Mouse (Mus musculus): ENCODE data around the gene Sesn3. TPM values are rescaled to one million over a fixed set of nuclear protein-coding genes. Genes with fewer than 3 reads are reported as not detected.
"Not testable (repeated sequence)": the region's sequence is repeated elsewhere in the genome, so short reads cannot be mapped to it uniquely, and the experiment has no call there.

Sesn3 gene
- polyA plus RNA-seq (2012; rRNA removed): 32.4 and 36.7 TPM in 2 replicates

DNA sequence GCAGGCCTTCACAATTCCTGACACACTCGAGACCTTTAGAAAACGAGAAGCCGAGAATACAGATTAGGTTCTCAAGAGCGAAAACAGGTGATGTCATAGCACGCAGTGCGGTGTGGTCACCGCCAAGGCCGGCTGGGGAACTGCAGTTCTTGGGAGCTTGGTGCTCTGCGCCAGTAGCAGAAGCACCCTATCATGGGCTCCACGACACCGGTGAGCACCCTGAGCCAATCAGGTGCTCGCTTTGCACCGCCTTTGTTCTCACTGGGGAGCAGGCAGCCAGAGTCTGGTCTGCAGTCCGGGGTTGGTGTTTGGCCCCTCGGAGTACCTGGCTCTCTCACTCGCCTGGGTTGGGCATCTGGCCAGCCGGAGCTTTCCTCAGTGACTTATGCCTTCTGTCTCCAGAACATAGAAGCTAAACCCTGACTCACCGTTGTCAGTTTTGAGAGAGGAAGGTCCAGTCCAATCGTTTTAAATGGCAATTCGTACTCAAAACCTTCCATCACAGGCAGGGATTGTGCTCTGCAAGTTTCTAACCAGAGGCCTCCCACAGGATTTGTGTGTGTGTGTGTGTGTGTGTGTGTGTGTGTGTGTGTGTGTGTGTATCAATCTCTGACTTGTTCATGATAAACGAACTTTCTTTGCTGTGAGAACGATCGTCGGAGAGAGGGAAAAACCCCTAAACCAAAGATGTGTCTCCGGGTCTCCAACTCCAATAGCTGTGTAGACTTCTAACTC, at the start of gene Sesn3:
Sesn3 (plus strand) TSS at position 82 of the 735 bp plus-strand sequence.
- peak within 1 kb of the TSS; percentile 41 for H3K4me3 ChIP-seq (ENCODE audit: insufficient read depth, low read length)
- peaks cover 1% of the 10 kb centered on the region; the same call in 1 of the 2 replicates for H3K4me1 ChIP-seq (ENCODE audit: control insufficient read depth, insufficient read depth, low read length)
- TF ChIP-seq CTCF (IDR thresholded peaks at IDR 0.05; ENCODE audit: extremely low read depth, insufficient read depth, low read length): no peak
- peak; percentile 65 for TF ChIP-seq POLR2A (IDR thresholded peaks at IDR 0.05; ENCODE audit: extremely low read depth, insufficient read depth, low read length)
- peak within 1 kb of the TSS; percentile 65 for H3K27ac ChIP-seq (ENCODE audit: insufficient read depth, low read length)

DNA sequence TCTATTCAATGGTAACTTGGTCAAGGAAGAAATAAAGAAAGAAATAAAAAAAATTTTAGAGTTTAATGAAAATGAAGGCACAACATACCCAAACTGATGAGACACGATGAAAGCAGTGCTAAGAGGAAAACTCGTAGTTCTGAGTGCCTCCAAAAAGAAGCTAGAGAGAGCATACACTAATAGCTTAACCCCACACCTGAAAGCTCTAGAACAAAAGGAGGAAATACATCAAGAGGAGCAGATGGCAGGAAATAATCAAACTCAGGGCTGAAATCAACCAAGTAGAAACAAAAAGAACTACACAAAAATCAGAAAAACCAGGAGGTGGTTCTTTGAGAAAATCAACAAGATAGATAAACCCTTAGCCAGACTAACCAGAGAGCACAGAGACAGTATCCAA, 47.8 kb upstream of the Sesn3 start:
- not testable (repeated sequence) for H3K27ac ChIP-seq (ENCODE audit: insufficient read depth, low read length); H3K4me1 ChIP-seq (ENCODE audit: control insufficient read depth, insufficient read depth, low read length); H3K4me3 ChIP-seq (ENCODE audit: insufficient read depth, low read length)

DNA sequence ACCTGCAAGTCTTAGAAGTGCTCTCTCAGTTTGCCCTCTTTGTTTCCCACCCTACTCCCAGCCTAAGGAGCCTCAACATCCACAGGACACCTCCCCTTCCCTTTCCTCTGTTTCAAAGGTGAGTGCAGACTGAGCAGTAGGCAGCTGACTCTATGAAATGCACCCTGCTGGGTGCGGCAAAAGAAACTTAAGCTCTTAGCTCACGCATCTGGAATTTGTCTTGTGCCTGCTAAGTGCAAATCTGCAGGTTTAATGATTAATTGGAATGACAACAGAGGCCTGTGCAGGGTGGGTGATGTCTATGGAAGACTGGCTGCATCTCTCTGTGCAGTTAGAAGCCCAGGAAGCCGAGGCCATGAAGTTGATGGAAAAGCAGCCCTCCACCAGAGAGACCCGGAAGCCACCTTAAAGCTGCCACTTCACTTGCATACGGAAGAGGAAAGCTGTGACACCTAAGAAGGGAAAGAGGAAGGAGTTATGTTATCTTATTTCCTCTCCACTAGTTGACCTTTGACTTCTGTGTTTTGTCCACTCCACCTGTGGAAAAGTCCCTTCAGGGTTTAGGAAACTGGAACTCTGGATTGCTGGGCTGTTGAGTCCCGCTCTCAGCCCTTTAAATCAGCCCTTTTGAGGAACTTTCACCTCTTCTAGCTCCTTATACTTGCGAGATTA, 41.0 kb upstream of the Sesn3 start:
- no peak overlapping the region for H3K27ac ChIP-seq (ENCODE audit: insufficient read depth, low read length)
- no peak overlapping the region for H3K4me3 ChIP-seq (ENCODE audit: insufficient read depth, low read length)
- TF ChIP-seq CTCF (IDR thresholded peaks at IDR 0.05; ENCODE audit: extremely low read depth, insufficient read depth, low read length) (no peak), POLR2A (IDR thresholded peaks at IDR 0.05; ENCODE audit: extremely low read depth, insufficient read depth, low read length) (no peak)
- H3K4me1 ChIP-seq (ENCODE audit: control insufficient read depth, insufficient read depth, low read length): no peaks in the 10 kb centered on the region

DNA sequence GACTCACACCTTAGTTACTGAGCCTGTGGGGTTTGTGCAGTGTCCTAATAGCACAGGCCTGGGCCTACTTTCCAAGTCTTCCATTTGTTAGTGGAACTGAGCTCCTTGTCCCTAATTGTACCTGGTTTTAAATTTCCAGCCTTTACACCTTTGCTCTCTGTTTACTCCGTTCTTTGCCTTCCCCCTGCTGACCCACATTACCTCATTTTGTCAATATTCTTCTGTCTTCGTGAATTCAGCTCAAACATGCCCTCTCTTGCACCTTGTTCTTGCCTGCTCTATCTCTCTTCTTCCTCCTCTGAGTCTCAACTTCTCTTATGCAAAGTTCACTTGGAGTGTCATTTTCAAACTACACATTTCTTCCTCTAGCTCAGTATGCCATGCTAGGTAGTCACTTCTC, 39.6 kb upstream of the Sesn3 start:
- Histone ChIP-seq H3K4me3 (ENCODE audit: insufficient read depth, low read length) (no peak overlapping the region), H3K4me1 (ENCODE audit: control insufficient read depth, insufficient read depth, low read length) (no peaks in the 10 kb centered on the region), H3K27ac (ENCODE audit: insufficient read depth, low read length) (no peak overlapping the region)
- TF ChIP-seq POLR2A (IDR thresholded peaks at IDR 0.05; ENCODE audit: extremely low read depth, insufficient read depth, low read length) (no peak), CTCF (IDR thresholded peaks at IDR 0.05; ENCODE audit: extremely low read depth, insufficient read depth, low read length) (no peak)

DNA sequence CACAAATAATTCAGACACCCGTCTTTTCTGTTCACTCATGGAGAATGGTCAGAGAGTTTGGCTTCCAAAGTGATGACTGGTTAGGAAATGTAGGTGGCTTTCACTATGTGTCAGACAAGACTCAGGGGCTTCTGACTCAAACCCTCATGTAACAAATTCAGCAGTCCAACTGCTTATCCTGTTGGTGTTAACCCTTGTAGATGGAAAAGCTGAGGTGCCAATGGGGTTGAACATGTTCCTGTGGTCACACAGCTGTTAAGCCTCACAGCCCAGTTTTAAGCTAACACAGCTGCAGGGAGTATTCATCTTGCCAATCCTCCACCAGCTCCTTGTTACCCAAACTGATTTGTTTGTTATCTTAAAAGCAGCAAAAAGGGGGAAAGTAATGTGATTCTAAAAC, 33.9 kb upstream of the Sesn3 start:
- H3K4me1 ChIP-seq (ENCODE audit: control insufficient read depth, insufficient read depth, low read length); H3K4me3 ChIP-seq (ENCODE audit: insufficient read depth, low read length); H3K27ac ChIP-seq (ENCODE audit: insufficient read depth, low read length): not testable (repeated sequence)

DNA sequence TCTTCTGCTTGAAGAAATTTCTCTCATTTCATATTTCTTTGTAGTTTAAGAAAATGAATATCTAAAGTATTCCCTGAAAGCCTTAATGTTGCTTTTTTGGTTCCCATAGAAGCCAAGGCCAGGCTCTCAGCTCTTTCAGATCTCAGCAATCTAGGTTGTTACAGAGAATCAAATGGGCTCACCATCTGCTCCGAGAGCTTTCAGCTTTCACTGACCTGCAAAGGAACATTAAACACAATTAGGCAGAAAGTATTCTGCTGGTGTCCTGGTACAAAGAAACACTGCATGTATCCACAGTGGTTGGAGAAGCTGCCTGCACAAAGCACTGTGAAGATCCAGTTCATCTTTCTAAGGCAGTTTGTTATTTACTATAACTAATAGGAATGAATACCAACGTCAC, 32.6 kb upstream of the Sesn3 start:
- H3K4me1 ChIP-seq (ENCODE audit: control insufficient read depth, insufficient read depth, low read length): no peaks in the 10 kb centered on the region; the same call in 1 of the 2 replicates
- H3K4me3 ChIP-seq (ENCODE audit: insufficient read depth, low read length): no peak overlapping the region
- TF ChIP-seq POLR2A (IDR thresholded peaks at IDR 0.05; ENCODE audit: extremely low read depth, insufficient read depth, low read length) (no peak), CTCF (IDR thresholded peaks at IDR 0.05; ENCODE audit: extremely low read depth, insufficient read depth, low read length) (no peak)
- no peak overlapping the region for H3K27ac ChIP-seq (ENCODE audit: insufficient read depth, low read length)

DNA sequence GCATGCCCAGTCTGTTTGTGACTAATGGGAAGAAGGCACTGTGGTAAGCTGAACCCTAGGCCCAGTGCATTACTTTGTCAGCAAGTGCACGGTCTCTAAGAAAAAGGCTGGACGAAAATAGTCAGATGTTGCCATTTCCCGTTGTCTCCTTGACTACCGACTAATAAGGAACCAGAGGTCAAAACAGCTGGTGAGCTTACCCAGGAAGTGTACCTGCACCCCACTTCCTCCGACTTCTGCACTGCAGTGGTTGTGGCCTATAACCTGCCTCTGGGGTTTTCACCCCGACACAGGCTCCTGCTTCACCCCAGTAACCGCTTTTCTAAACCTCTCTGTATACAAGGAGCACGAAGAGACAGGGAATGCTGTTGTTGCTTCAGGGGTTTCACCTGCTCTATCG, 30.3 kb upstream of the Sesn3 start:
- Histone ChIP-seq H3K27ac (ENCODE audit: insufficient read depth, low read length) (0 out of 2 replicates have a peak overlapping the region, but pooled peaks have one; percentile 0), H3K4me3 (ENCODE audit: insufficient read depth, low read length) (no peak overlapping the region)

DNA sequence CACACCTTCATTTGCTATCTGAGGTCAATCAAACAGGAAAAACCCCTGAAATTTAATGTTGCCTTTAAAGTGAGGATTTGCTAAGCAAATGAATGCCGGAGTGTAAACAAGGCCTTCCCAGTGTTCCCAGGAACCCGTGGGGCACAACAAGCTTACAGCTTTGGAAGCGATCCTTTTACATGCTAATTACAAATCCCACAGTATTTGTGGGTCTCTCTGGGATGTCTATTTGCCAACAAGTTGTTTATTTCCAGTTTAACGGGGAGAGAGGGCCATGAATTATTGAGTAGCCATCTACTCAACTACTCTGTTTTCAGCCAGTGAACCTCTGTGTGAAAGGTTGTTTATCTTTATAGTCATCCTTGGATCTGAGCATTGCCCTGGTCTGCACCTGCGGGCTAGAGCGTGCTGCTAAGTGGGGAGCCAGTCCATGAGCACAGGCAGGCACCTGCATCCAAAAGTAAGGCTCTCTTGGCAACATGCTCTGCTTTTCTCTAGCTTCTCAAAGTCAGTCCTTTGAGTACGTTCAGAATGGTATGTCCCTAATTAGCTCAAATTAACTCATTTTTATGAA, 29.8 kb upstream of the Sesn3 start:
- no peak for TF ChIP-seq POLR2A (IDR thresholded peaks at IDR 0.05; ENCODE audit: extremely low read depth, insufficient read depth, low read length)
- TF ChIP-seq CTCF (IDR thresholded peaks at IDR 0.05; ENCODE audit: extremely low read depth, insufficient read depth, low read length): no peak
- H3K27ac ChIP-seq (ENCODE audit: insufficient read depth, low read length): 0 out of 2 replicates have a peak overlapping the region, but pooled peaks have one; percentile 0
- no peaks in the 10 kb centered on the region; the same call in 1 of the 2 replicates for H3K4me1 ChIP-seq (ENCODE audit: control insufficient read depth, insufficient read depth, low read length)
- no peak overlapping the region for H3K4me3 ChIP-seq (ENCODE audit: insufficient read depth, low read length)

More for the DNA sequence above, 30.3 kb upstream of the Sesn3 start:
- no peaks in the 10 kb centered on the region; the same call in 1 of the 2 replicates for H3K4me1 ChIP-seq (ENCODE audit: control insufficient read depth, insufficient read depth, low read length)
- TF ChIP-seq CTCF (IDR thresholded peaks at IDR 0.05; ENCODE audit: extremely low read depth, insufficient read depth, low read length) (no peak), POLR2A (IDR thresholded peaks at IDR 0.05; ENCODE audit: extremely low read depth, insufficient read depth, low read length) (no peak)

DNA sequence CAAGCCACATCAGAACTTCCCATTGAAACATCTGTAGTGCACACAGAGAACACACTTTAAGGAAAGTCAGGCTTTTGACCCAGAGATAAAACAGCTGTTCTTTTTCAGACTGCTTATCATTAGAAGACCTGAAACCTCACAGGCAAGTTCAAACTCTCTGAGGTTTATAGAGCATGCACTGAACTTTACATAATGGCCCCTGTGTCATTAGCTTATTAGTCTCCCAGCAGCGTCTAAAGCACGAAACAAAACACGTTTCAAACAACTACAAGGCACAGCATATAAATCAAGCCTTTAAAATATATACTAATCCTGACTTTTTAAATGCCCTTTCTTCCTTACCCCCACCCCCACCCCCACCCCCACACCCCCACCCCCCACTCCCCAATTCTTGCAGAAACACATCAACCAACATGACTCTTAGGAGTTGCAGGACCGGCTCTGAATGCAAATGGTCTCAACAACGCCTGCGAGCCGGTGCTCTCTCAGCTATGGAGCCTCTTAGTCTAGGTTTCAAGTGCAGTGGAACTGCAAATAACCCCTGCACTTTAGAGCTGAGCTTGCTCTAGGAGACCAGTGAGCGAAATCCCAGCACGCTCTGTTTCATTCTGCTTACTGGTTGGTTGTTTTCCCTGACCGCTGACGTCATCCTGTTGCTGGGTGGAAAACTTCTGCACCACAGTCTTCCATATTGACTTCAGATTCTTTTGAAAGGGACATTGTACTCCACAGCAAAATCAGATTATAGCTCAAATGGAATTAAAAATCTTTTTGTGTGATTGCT, 28.7 kb upstream of the Sesn3 start:
- TF ChIP-seq CTCF (IDR thresholded peaks at IDR 0.05; ENCODE audit: extremely low read depth, insufficient read depth, low read length): no peak
- no peak for TF ChIP-seq POLR2A (IDR thresholded peaks at IDR 0.05; ENCODE audit: extremely low read depth, insufficient read depth, low read length)
- H3K4me3 ChIP-seq (ENCODE audit: insufficient read depth, low read length): no peak overlapping the region
- no peaks in the 10 kb centered on the region; the same call in 1 of the 2 replicates for H3K4me1 ChIP-seq (ENCODE audit: control insufficient read depth, insufficient read depth, low read length)
- H3K27ac ChIP-seq (ENCODE audit: insufficient read depth, low read length): no peak overlapping the region

All from cortical plate, adult 2 months (tissue).